Mouse (Mus musculus): Measurements from ENCODE around the gene Arntl2. TPM values are rescaled to one million over a fixed set of nuclear protein-coding genes. Genes with fewer than 3 reads are reported as not detected.
A peak's percentile ranks its signal among the peaks of the same experiment; 100 is the strongest.
"Not testable (repeated sequence)": the region's sequence is repeated elsewhere in the genome, so short reads cannot be mapped to it uniquely, and the experiment has no call there.

Gene Arntl2
- polyA plus RNA-seq, 1 experiment from 2014 or later, result 0.30 TPM

DNA sequence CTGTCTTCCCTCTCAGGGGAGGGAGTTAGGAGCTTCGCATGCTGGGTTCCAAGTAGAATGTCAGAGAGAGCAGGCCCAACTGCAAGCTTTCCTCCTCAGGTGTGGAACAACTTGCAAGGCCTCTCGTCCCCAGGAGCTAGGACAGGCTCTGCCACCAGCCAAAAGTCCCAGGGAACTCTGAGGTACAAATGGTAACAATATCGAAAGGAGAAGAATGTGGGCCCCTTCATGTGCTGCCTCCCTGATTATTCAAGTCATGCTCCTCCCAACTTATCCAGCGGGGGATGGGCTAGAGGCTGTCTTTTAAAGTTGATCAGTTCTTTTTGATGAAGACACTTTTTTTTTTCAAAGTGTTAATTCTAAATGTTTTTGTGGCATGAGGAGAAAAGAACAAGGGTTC is 54.2 kb downstream of the Arntl2 start, which contains the start of gene Smco2:
Gene Smco2 (plus strand): TSS at position 55 of the 400 bp plus-strand sequence.
- peak within 1 kb of the TSS; percentile 1 for H3K9ac ChIP-seq
- peak; percentile 15 for DNase-seq
- 45% methylated on average over 4 of the region's 4 CpGs for WGBS (ENCODE audit: insufficient replicate concordance)
- no peaks in the 10 kb centered on the region for H3K36me3 ChIP-seq
- H3K27me3 ChIP-seq, result no peaks in the 10 kb centered on the region
- H3K27ac ChIP-seq, result peak within 1 kb of the TSS; percentile 58; the same call in 1 of the 2 replicates
- peaks cover 42% of the 10 kb centered on the region for H3K4me1 ChIP-seq (replicated peaks)
- H3K9me3 ChIP-seq (replicated peaks), result no peaks in the 10 kb centered on the region
- H3K4me3 ChIP-seq (replicated peaks), result no peak within 1 kb of the TSS
- H3K4me2 ChIP-seq, result peak within 1 kb of the TSS; percentile 23; the same call in 1 of the 2 replicates
- peak; percentile 78 for ATAC-seq (ENCODE audit: low read depth)

- no peak overlapping the region for H3K27ac ChIP-seq
- no peak for ATAC-seq (ENCODE audit: low read depth)
- H3K4me1 ChIP-seq (replicated peaks), result peaks cover 30% of the 10 kb centered on the region
- no peaks in the 10 kb centered on the region for H3K36me3 ChIP-seq
- no peak overlapping the region for H3K4me2 ChIP-seq
- H3K27me3 ChIP-seq, result no peaks in the 10 kb centered on the region
- no peak for DNase-seq
- no peak overlapping the region for H3K4me3 ChIP-seq (replicated peaks)
- H3K9me3 ChIP-seq (replicated peaks), result no peaks in the 10 kb centered on the region; the same call in 1 of the 2 replicates
- no peak overlapping the region for H3K9ac ChIP-seq
- WGBS (ENCODE audit: insufficient replicate concordance), result 74% methylated on average over 3 of the region's 3 CpGs
Observed at GRCm38 (mm10) chr6:146851916-146852315, 56.1 kb downstream of the Arntl2 start.

DNA sequence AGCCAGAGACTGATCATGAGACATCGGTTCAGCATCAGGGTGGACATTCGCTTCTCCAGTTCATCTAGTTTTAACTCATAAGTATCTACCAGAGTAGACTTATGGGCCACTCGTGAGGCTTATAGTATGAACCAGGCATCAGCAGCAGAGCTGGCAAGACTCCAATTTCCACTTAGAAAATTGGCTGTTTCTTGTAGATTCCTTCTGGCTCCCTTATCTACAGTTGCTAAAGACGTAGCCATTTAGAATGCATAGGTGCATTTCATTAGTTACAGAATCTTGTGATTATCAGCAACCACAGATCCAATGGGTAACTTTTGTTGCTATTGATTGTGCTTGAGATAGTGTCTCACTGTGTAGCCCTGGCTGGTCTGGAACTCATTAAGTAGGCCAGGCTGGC is 56.9 kb downstream of the Arntl2 start:
- Histone ChIP-seq H3K9ac (no peak overlapping the region), H3K4me1 (replicated peaks) (peaks cover 29% of the 10 kb centered on the region), H3K4me3 (replicated peaks) (no peak overlapping the region), H3K9me3 (replicated peaks) (no peaks in the 10 kb centered on the region; the same call in 1 of the 2 replicates), H3K4me2 (no peak overlapping the region), H3K27me3 (no peaks in the 10 kb centered on the region), H3K36me3 (no peaks in the 10 kb centered on the region), H3K27ac (no peak overlapping the region)
- ATAC-seq (ENCODE audit: low read depth) (no peak; the same call in 1 of the 2 replicates), DNase-seq (no peak)
- WGBS (ENCODE audit: insufficient replicate concordance), result 66% methylated on average over 4 of the region's 4 CpGs

- ATAC-seq (ENCODE audit: low read depth) (peak; percentile 92), DNase-seq (peak; percentile 49)
- WGBS (ENCODE audit: insufficient replicate concordance), result 80% methylated on average over 9 of the region's 9 CpGs
Observed at GRCm38 (mm10) chr6:146855185-146855584, 59.3 kb downstream of the Arntl2 start.

GRCm38 (mm10) chr6:146857386-146857785 is 61.5 kb downstream of the Arntl2 start:
- Histone ChIP-seq H3K4me3 (replicated peaks) (no peak overlapping the region), H3K27ac (no peak overlapping the region), H3K36me3 (no peaks in the 10 kb centered on the region), H3K9me3 (replicated peaks) (no peaks in the 10 kb centered on the region; the same call in 1 of the 2 replicates), H3K4me1 (replicated peaks) (peaks cover 13% of the 10 kb centered on the region), H3K4me2 (no peak overlapping the region), H3K27me3 (no peaks in the 10 kb centered on the region), H3K9ac (no peak overlapping the region)
- DNase-seq, result no peak
- ATAC-seq (ENCODE audit: low read depth), result no peak
- WGBS (ENCODE audit: insufficient replicate concordance), result 91% methylated on average over 2 of the region's 2 CpGs

More at GRCm38 (mm10) chr6:146855185-146855584, 59.3 kb downstream of the Arntl2 start:
- no peak overlapping the region for H3K4me3 ChIP-seq (replicated peaks)
- no peak overlapping the region for H3K9ac ChIP-seq
- H3K4me2 ChIP-seq, result no peak overlapping the region
- peaks cover 21% of the 10 kb centered on the region for H3K4me1 ChIP-seq (replicated peaks)
- H3K27me3 ChIP-seq, result no peaks in the 10 kb centered on the region
- H3K27ac ChIP-seq, result no peak overlapping the region
- H3K36me3 ChIP-seq, result no peaks in the 10 kb centered on the region
- no peaks in the 10 kb centered on the region; the same call in 1 of the 2 replicates for H3K9me3 ChIP-seq (replicated peaks)

DNA sequence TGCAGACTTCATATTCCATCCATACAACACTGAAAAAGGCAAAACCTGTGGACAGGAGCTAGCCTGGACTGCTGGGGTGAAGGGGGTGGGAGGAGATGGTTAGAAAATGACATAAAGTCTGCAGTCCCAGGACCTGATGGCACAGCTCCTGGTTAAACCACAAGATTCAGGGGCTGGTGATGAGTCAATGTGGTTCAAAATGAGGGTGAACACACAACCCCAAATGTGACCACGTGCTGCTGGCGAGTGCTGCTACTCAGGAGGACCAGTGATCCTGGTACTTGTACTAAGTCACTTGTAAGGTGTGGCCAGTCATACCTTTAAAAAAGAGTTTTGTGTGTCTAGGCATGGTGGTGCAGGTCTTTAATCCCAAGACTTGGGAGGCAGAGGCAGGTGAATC is 67.3 kb downstream of the Arntl2 start:
- no peak overlapping the region for H3K27ac ChIP-seq
- no peaks in the 10 kb centered on the region for H3K9me3 ChIP-seq (replicated peaks)
- ATAC-seq (ENCODE audit: low read depth) (no peak), DNase-seq (no peak)
- WGBS (ENCODE audit: insufficient replicate concordance), result 55% methylated on average over 2 of the region's 2 CpGs
- H3K36me3 ChIP-seq, result no peaks in the 10 kb centered on the region
- H3K27me3 ChIP-seq, result no peaks in the 10 kb centered on the region
- no peak overlapping the region for H3K4me2 ChIP-seq
- no peak overlapping the region for H3K4me3 ChIP-seq (replicated peaks)
- H3K4me1 ChIP-seq (replicated peaks), result no peaks in the 10 kb centered on the region
- no peak overlapping the region for H3K9ac ChIP-seq

GRCm38 (mm10) chr6:146864370-146864769 is 68.5 kb downstream of the Arntl2 start:
- ATAC-seq (ENCODE audit: low read depth); H3K4me1 ChIP-seq (replicated peaks); H3K4me3 ChIP-seq (replicated peaks); H3K9ac ChIP-seq; H3K9me3 ChIP-seq (replicated peaks); H3K36me3 ChIP-seq; DNase-seq; H3K4me2 ChIP-seq; H3K27ac ChIP-seq; H3K27me3 ChIP-seq: not testable (repeated sequence)
- 75% methylated on average over 3 of the region's 5 CpGs for WGBS (ENCODE audit: insufficient replicate concordance)

- Histone ChIP-seq H3K27me3 (no peaks in the 10 kb centered on the region), H3K4me2 (no peak overlapping the region), H3K9ac (no peak overlapping the region), H3K4me1 (replicated peaks) (no peaks in the 10 kb centered on the region), H3K4me3 (replicated peaks) (no peak overlapping the region), H3K27ac (no peak overlapping the region), H3K36me3 (no peaks in the 10 kb centered on the region), H3K9me3 (replicated peaks) (no peaks in the 10 kb centered on the region)
- DNase-seq (no peak), ATAC-seq (ENCODE audit: low read depth) (no peak)
- WGBS (ENCODE audit: insufficient replicate concordance), result 69% methylated on average over 4 of the region's 4 CpGs
Observed at GRCm38 (mm10) chr6:146865701-146866100, 69.8 kb downstream of the Arntl2 start.

DNA sequence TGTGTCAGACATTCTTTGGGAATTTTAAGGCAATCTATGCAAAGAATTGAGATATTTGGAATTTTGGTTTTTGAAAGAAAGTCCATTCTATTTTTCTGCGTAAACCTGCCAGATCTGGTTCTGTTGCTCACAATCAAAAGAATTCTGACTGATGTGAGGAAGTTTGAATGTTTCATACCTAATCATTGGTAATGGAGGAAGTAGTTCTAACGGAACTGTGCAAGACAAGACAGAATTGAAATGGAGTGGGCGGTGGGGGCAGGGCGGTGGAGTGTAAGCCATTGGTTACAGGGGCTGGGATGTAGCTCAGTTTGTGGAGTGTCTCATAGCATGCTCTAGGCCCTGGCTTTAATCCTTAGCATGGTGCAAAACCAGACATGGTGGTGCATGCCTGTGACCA is 76.1 kb downstream of the Arntl2 start:
- Histone ChIP-seq H3K9ac (no peak overlapping the region), H3K4me2 (no peak overlapping the region), H3K4me1 (replicated peaks) (no peaks in the 10 kb centered on the region), H3K4me3 (replicated peaks) (no peak overlapping the region), H3K27me3 (no peaks in the 10 kb centered on the region), H3K27ac (no peak overlapping the region), H3K36me3 (no peaks in the 10 kb centered on the region), H3K9me3 (replicated peaks) (peaks cover 2% of the 10 kb centered on the region; the same call in 1 of the 2 replicates)
- WGBS (ENCODE audit: insufficient replicate concordance), result 59% methylated on average over 4 of the region's 4 CpGs
- ATAC-seq (ENCODE audit: low read depth) (no peak), DNase-seq (no peak)

GRCm38 (mm10) chr6:146874415-146874814 is 78.6 kb downstream of the Arntl2 start:
- no peaks in the 10 kb centered on the region for H3K36me3 ChIP-seq
- no peak overlapping the region for H3K27ac ChIP-seq
- no peak overlapping the region for H3K4me3 ChIP-seq (replicated peaks)
- 69% methylated on average over 6 of the region's 6 CpGs for WGBS (ENCODE audit: insufficient replicate concordance)
- no peaks in the 10 kb centered on the region for H3K4me1 ChIP-seq (replicated peaks)
- ATAC-seq (ENCODE audit: low read depth) (no peak), DNase-seq (no peak)
- H3K27me3 ChIP-seq, result no peaks in the 10 kb centered on the region
- no peak overlapping the region for H3K4me2 ChIP-seq
- H3K9ac ChIP-seq, result no peak overlapping the region
- peaks cover 8% of the 10 kb centered on the region; the same call in 1 of the 2 replicates for H3K9me3 ChIP-seq (replicated peaks)

DNA sequence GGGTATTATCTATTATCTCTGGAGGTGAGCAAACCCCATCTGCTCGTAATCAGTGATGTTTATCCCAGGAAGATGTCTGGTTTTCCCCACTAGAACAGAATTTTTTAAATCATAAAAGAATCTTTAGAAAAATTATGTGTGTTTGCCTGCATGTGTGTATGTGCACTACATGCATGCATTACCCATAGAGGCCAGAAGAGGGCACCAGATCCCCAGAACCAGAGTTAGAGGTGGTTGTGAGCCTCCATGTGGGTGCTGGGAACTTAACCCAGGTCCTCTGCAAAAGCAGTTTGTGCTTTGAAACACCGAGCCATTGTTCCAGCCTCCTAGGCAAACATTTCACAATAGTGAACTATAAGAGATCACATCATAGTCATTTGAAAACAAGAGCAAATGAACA is 81.0 kb downstream of the Arntl2 start:
- H3K9ac ChIP-seq, result no peak overlapping the region
- H3K4me2 ChIP-seq, result no peak overlapping the region
- DNase-seq, result no peak
- ATAC-seq (ENCODE audit: low read depth), result no peak
- H3K27me3 ChIP-seq, result no peaks in the 10 kb centered on the region
- H3K27ac ChIP-seq, result no peak overlapping the region
- H3K4me1 ChIP-seq (replicated peaks), result no peaks in the 10 kb centered on the region
- H3K4me3 ChIP-seq (replicated peaks), result no peak overlapping the region
- peaks cover 8% of the 10 kb centered on the region; the same call in 1 of the 2 replicates for H3K9me3 ChIP-seq (replicated peaks)
- WGBS (ENCODE audit: insufficient replicate concordance), result 70% methylated on average over 2 of the region's 2 CpGs
- no peaks in the 10 kb centered on the region for H3K36me3 ChIP-seq

GRCm38 (mm10) chr6:146877425-146878045 is 81.7 kb downstream of the Arntl2 start:
- no peak overlapping the region for H3K27ac ChIP-seq
- 83% methylated on average over 12 of the region's 12 CpGs for WGBS (ENCODE audit: insufficient replicate concordance)
- no peaks in the 10 kb centered on the region for H3K36me3 ChIP-seq
- H3K9me3 ChIP-seq (replicated peaks), result peaks cover 8% of the 10 kb centered on the region; the same call in 1 of the 2 replicates
- no peak for DNase-seq
- no peak overlapping the region for H3K4me3 ChIP-seq (replicated peaks)
- H3K4me1 ChIP-seq (replicated peaks), result no peaks in the 10 kb centered on the region
- no peak overlapping the region for H3K4me2 ChIP-seq
- H3K9ac ChIP-seq, result no peak overlapping the region
- H3K27me3 ChIP-seq, result no peaks in the 10 kb centered on the region
- no peak for ATAC-seq (ENCODE audit: low read depth)

All from liver, embryonic 13.5 days (tissue).